Mouse (Mus musculus) hindbrain, postnatal 0 days (tissue): ENCODE measurements around the gene Stk4. TPM values are rescaled to one million over a fixed set of nuclear protein-coding genes. Genes with fewer than 3 reads are reported as not detected.

ENCODE experiments used
- ATAC-seq: fragments of 200-750 bp; cut with Nextera tagmentation; 2 replicates; pipeline ENCODE4 v1.8.0; 2017; ENCODE audit warnings: mild to moderate bottlenecking, moderate TSS enrichment, moderate library complexity
- DNase-seq: peaks from one replicate; pipeline ENCODE4 v3.0.0-alpha.2; 2015; ENCODE audit warnings: low spot score
- H3K27ac ChIP-seq: fragments of 300-500 bp; sonication (generic); 2 replicates; pipeline ENCODE4 v1.5.1; 2014; ENCODE audit warnings: mild to moderate bottlenecking
- H3K27me3 ChIP-seq: fragments of 300-500 bp; sonication (generic); 2 replicates; pipeline ENCODE4 v1.6.1; 2014; ENCODE audit warnings: low read length, mixed read lengths; ENCODE audit not compliant: insufficient read depth
- H3K36me3 ChIP-seq: fragments of 300-500 bp; sonication (generic); 2 replicates; pipeline ENCODE4 v1.6.1; 2014; ENCODE audit warnings: low read length, mixed read lengths; ENCODE audit not compliant: insufficient read depth
- H3K4me1 ChIP-seq: fragments of 300-500 bp; sonication (generic); 2 replicates; pipeline ENCODE4 v1.6.1; 2014; ENCODE audit warnings: antibody characterized with exemption, low read length, mixed read lengths; ENCODE audit not compliant: insufficient read depth
- H3K4me2 ChIP-seq: fragments of 300-500 bp; sonication (generic); 2 replicates; pipeline ENCODE4 v1.6.1; 2014; ENCODE audit warnings: low read depth, mild to moderate bottlenecking, low read length, moderate library complexity, mixed read lengths
- H3K4me3 ChIP-seq: fragments of 300-500 bp; sonication (generic); 2 replicates; pipeline ENCODE4 v1.5.1; 2014; ENCODE audit warnings: low read length
- H3K9ac ChIP-seq: fragments of 300-500 bp; sonication (generic); replicated peaks from 2 replicates; pipeline ENCODE4 v1.6.1; 2014; ENCODE audit warnings: mild to moderate bottlenecking, low read length, moderate library complexity, mixed read lengths
- H3K9me3 ChIP-seq: fragments of 300-500 bp; sonication (generic); 2 replicates; pipeline ENCODE4 v1.6.1; 2016; ENCODE audit warnings: low read length, mixed read lengths
- CTCF ChIP-seq: IDR thresholded peaks from 2 replicates; pipeline ENCODE4 v1.5.1; 2016; ENCODE audit warnings: antibody characterized with exemption, control low read depth, low read depth
- WGBS: fragments of 180-500 bp; shearing (Covaris S2); extraction: QIAGEN DNeasy Blood & Tissue Kit; methylation state at CpG from one replicate; pipeline ENCODE4 v1.1.7; 2014; 5-methylcytosine and 5-hydroxymethylcytosine counted together
- polyA plus RNA-seq: library from polyadenylated mRNA; unstranded; fragments of >200 nt; fragmentation: Nextera tagmentation; extraction: Ambion mirVana; gene quantifications from 2 replicates; pipeline ENCODE4 v1.2.1, GENCODE M21; 2015
- total RNA-seq: library from RNA; depleted of rRNA; stranded (reverse); fragments of >200 nt; gene quantifications from 2 replicates; pipeline ENCODE4 v1.2.3, GENCODE M21; 2014

Gene Stk4
- total and polyA plus RNA-seq, 2 experiments from 2014 or later: 13.1 to 23.9 TPM

DNA sequence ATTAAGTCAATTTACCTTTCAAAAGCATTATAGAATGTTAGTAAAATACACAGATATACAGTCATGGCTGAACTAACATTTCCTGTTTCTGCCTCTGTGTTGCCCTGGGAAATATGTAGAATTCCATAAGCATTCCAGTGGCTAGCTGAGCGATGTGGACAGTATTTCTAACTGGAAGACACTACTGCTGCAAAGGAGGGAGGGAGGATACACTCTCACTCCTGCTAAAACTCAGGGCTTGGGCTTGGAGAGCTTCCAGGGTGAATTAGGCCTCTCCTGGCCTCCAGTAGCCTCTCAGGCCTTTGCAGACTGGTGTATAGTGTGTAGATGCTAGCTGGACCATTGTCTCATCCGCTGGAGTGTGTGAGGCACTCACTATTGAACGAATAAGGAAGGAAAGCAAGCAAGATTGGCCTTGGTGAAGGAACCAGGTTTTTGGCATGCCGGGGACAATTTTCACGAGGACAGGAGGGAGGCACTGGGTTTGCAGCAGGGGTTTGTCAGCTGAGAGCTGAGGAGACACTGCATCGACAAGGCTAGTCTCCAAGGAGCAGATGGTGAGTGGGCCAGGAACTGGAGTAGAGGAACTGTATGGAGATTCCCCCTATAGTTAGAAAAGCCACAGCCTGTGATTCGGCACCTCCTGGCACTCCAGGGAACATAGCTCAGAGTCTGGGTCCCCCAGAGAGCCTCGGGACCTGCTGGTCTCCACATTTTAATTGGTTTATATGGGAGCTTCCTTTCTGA is 104.7 kb downstream of the Stk4 start:
- TF ChIP-seq CTCF: no peak
- DNase-seq: no peak
- 61% methylated on average over 8 of the region's 8 CpGs for WGBS
- peaks cover 8% of the 10 kb centered on the region; the same call in 1 of the 2 replicates for H3K4me1 ChIP-seq
- H3K27ac ChIP-seq: no peak overlapping the region
- no peak overlapping the region for H3K4me2 ChIP-seq
- H3K36me3 ChIP-seq: no peaks in the 10 kb centered on the region
- H3K9ac ChIP-seq: no peak overlapping the region
- peaks cover 21% of the 10 kb centered on the region for H3K27me3 ChIP-seq
- no peak overlapping the region for H3K4me3 ChIP-seq
- no peaks in the 10 kb centered on the region for H3K9me3 ChIP-seq
- no peak for ATAC-seq

DNA sequence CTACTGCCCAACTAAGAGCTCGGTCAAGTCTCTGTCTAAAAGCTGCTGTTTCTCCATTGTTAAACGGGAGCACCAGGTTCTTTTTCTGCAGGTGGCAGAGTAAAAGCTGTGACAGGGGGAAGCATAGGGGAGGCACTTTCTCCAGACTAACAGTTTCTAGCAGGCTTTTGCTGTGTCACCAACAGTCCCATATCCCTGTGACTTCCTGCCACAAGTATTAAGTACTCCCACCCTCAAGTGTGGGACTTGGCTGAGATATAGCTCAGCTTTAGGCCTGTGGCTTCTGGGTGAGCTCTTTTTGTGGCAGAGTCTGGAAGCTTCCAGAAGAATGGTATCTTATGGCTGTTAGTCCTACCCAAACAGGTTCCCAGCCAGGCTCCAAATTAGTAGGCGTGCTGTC is 105.7 kb downstream of the Stk4 start:
- DNase-seq (no peak), ATAC-seq (no peak)
- Histone ChIP-seq H3K4me3 (no peak overlapping the region), H3K36me3 (no peaks in the 10 kb centered on the region), H3K4me1 (peaks cover under 1% of the 10 kb centered on the region; the same call in 1 of the 2 replicates), H3K9me3 (no peaks in the 10 kb centered on the region), H3K27me3 (peaks cover 12% of the 10 kb centered on the region), H3K9ac (no peak overlapping the region), H3K4me2 (no peak overlapping the region), H3K27ac (no peak overlapping the region)
- no peak for TF ChIP-seq CTCF
- 70% methylated on average over 3 of the region's 3 CpGs for WGBS

DNA sequence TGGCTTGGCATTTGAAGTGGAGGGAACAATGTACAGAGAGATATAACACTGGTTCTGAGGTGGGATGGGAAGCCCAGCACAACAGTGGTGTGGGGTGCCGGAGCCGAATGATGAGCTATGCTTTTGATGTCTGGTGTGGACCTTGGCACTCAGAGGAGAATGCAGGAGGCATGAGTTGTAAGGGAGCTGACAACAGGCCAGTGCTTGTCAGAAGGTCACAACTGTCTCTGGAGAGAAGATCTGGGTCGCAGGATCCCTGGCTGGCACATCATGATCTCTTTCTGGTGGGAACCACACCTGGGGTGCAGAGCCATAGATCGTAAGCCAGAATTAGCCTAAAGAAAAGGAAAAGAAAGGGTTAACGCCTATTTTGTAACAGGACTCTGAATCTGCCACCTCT is 107.7 kb downstream of the Stk4 start:
- H3K4me3 ChIP-seq: no peak overlapping the region
- WGBS: 83% methylated on average over 5 of the region's 5 CpGs

DNA sequence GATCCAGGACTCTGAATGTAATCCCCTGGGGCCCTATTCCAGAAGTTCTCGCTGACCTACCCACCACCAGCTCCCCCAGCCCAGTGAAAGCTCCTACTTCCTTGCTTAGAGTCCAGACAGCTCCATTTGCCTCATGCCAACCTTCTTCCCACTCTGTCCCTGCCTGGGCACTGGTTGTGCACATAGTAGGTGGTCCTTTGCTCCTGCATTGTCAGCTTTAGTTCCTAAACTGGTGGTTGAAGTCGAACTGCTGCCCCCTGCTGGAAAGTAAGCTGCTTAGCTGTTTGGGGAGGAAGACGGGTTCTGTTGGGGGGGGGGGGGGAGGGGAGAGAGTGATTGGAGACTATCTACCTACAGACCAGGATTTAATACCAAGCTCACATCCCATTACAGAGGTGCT is 110.0 kb downstream of the Stk4 start:
- Histone ChIP-seq H3K9ac (no peak overlapping the region), H3K36me3 (no peaks in the 10 kb centered on the region), H3K4me3 (no peak overlapping the region), H3K27me3 (no peaks in the 10 kb centered on the region), H3K27ac (no peak overlapping the region), H3K4me2 (no peak overlapping the region), H3K4me1 (no peaks in the 10 kb centered on the region), H3K9me3 (no peaks in the 10 kb centered on the region)
- 54% methylated on average over 3 of the region's 3 CpGs for WGBS
- TF ChIP-seq CTCF: peak; percentile 54
- DNase-seq (peak; percentile 36), ATAC-seq (no peak)

More for the DNA sequence above, 107.7 kb downstream of the Stk4 start:
- no peak for TF ChIP-seq CTCF
- no peak overlapping the region for H3K4me2 ChIP-seq
- H3K27ac ChIP-seq: no peak overlapping the region
- H3K36me3 ChIP-seq: no peaks in the 10 kb centered on the region
- H3K9me3 ChIP-seq: no peaks in the 10 kb centered on the region
- DNase-seq (no peak), ATAC-seq (no peak)
- no peaks in the 10 kb centered on the region for H3K27me3 ChIP-seq
- no peaks in the 10 kb centered on the region for H3K4me1 ChIP-seq
- H3K9ac ChIP-seq: no peak overlapping the region

DNA sequence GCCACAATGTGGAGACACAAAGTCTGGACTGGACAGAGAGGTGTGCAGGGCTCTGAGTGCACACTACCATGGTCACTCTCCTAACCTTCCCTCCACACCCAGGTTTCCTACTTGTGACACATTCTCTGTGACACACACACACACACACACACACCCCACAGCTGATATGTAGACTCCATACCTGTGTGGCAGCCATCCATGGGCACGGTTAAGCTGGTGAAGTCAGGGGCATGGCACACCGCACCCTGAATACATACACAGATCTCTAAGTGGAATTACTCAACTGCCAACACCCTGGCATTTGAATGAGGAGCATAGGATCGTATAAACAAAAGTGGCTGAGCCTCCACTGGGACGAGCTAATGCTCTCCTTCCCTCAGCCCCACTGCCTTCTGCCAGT is 110.6 kb downstream of the Stk4 start:
- no peak for TF ChIP-seq CTCF
- no peak for DNase-seq
- Histone ChIP-seq H3K4me3 (no peak overlapping the region), H3K4me1 (no peaks in the 10 kb centered on the region), H3K9ac (no peak overlapping the region), H3K4me2 (no peak overlapping the region), H3K27ac (no peak overlapping the region), H3K36me3 (no peaks in the 10 kb centered on the region), H3K27me3 (no peaks in the 10 kb centered on the region), H3K9me3 (no peaks in the 10 kb centered on the region)
- 90% methylated on average over 4 of the region's 4 CpGs for WGBS
- ATAC-seq: no peak

DNA sequence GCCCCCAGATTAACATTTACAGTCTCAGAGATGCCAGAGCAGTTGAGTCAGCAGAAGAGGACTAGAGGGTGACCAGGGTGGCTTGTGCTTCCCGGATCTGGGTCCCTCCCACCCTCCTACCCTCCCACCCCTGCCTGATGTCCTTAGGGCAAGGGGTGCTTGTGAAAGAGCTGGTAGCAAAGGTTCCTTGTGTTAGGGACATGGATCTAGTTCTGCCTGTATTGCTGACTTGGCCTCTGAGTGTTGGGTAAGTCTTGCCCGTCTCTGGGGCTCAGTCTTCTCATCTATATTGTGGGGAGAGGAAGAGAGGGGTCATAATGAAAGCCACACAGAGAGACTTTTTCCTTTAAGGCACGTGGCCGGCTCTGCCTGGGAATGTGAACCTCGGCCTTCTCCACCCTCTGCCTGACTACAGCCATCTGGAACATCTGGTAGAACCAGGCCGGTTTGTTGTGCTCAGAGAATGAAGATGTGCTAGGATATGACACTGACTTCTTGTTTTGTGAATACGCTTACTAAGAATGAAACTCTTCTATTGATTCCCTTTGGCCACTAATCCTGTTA is 112.7 kb downstream of the Stk4 start, which contains the start of gene Wfdc5:
Gene Wfdc5, minus strand, starts transcription at position 51 of the 564 bp plus-strand sequence.
- no peak within 1 kb of the TSS for H3K9ac ChIP-seq
- WGBS: 87% methylated on average over 7 of the region's 7 CpGs
- ATAC-seq (no peak), DNase-seq (no peak)
- no peaks in the 10 kb centered on the region for H3K4me1 ChIP-seq
- no peaks in the 10 kb centered on the region for H3K27me3 ChIP-seq
- H3K9me3 ChIP-seq: no peaks in the 10 kb centered on the region
- no peak within 1 kb of the TSS for H3K27ac ChIP-seq
- no peak within 1 kb of the TSS for H3K4me2 ChIP-seq
- no peak for TF ChIP-seq CTCF
- H3K36me3 ChIP-seq: no peaks in the 10 kb centered on the region
- no peak within 1 kb of the TSS for H3K4me3 ChIP-seq

DNA sequence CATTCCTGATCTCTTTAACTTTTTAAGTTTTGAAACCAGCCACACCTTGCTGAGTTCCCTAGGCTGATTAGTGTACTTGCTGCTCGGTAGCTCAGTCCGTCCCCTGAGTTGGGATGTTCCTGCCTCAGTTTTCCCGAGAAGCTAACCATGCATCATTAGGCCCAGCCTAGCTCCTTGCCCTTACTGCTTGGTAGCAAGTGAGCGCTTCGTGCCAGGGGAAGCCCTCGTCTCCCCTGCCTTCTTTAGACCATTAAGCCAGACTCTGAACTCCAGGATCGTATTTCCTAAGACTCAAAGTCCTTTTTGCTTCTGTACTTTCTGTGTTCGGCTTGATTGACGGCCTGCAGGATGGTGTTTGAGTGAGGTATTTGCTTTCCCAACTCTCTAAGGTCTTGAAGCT is 113.2 kb downstream of the Stk4 start:
- WGBS: 72% methylated on average over 9 of the region's 9 CpGs
- no peak for ATAC-seq
- no peak overlapping the region for H3K4me3 ChIP-seq
- no peaks in the 10 kb centered on the region for H3K4me1 ChIP-seq
- H3K4me2 ChIP-seq: no peak overlapping the region
- no peak for TF ChIP-seq CTCF
- H3K9ac ChIP-seq: no peak overlapping the region
- H3K27me3 ChIP-seq: no peaks in the 10 kb centered on the region
- DNase-seq: no peak
- no peaks in the 10 kb centered on the region for H3K36me3 ChIP-seq
- no peaks in the 10 kb centered on the region for H3K9me3 ChIP-seq
- no peak overlapping the region for H3K27ac ChIP-seq
